Mouse (Mus musculus): ENCODE results near the gene Dnajc5. TPM values are rescaled to one million over a fixed set of nuclear protein-coding genes. Genes with fewer than 3 reads are reported as not detected.
A peak's percentile ranks its signal among the peaks of the same experiment; 100 is the strongest.
"Not testable (repeated sequence)": the region's sequence is repeated elsewhere in the genome, so short reads cannot be mapped to it uniquely, and the experiment has no call there.

The Dnajc5 gene
- total RNA-seq (2021), result 100 to 1,000 TPM; 300 to 308 TPM
- long read RNA-seq, experiment 1, full-length matches to known transcripts, result 168 of 248 reads
- long read RNA-seq, experiment 1, partial matches to known transcripts, result 11 of 248 reads
- long read RNA-seq, experiment 1, other reads (novel, unspliced or antisense), result 69 of 248 reads
- long read RNA-seq, experiment 2, full-length matches to known transcripts, result 138 of 228 reads
- long read RNA-seq, experiment 2, partial matches to known transcripts, result 76 of 228 reads
- long read RNA-seq, experiment 2, other reads (novel, unspliced or antisense), result 14 of 228 reads

- DNase-seq (ENCODE audit: low spot score in 2 of 2), result peak; percentile 98 to 99
- intact Hi-C loops (cut with DNase I), result loop anchor here (5.0 kb wide), 1 partner anchor 62 kb away; the partner anchor contains the start of gene Uckl1
Measured at GRCm38 (mm10) chr2:181520118-181520935, at the start of gene Dnajc5. Gene Dnajc5 (plus strand): TSS chr2:181520485.

GRCm38 (mm10) chr2:181471246-181471645, 49.0 kb upstream of the Dnajc5 start:
- intact Hi-C loops (cut with DNase I), result no loop called here
- DNase-seq (ENCODE audit: low spot score in 2 of 2), result no peak

- peak in 1 of 2 experiments; percentile 36 for DNase-seq (ENCODE audit: low spot score in 2 of 2)
- intact Hi-C loops (cut with DNase I), result no loop called here
Measured at GRCm38 (mm10) chr2:181472256-181472827, 47.9 kb upstream of the Dnajc5 start.

- no peak for DNase-seq (ENCODE audit: low spot score in 2 of 2)
Measured at GRCm38 (mm10) chr2:181483120-181483519, 37.2 kb upstream of the Dnajc5 start.

GRCm38 (mm10) chr2:181483562-181484318, 36.5 kb upstream of the Dnajc5 start:
- no peak for DNase-seq (ENCODE audit: low spot score in 2 of 2)
- intact Hi-C loops (cut with DNase I), result no loop called here

More at GRCm38 (mm10) chr2:181483120-181483519, 37.2 kb upstream of the Dnajc5 start:
- intact Hi-C loops (cut with DNase I), result no loop called here

GRCm38 (mm10) chr2:181484456-181485233, 35.6 kb upstream of the Dnajc5 start:
- intact Hi-C loops (cut with DNase I), result no loop called here

GRCm38 (mm10) chr2:181485741-181486140, 34.5 kb upstream of the Dnajc5 start:
- intact Hi-C loops (cut with DNase I), result no loop called here
- DNase-seq (ENCODE audit: low spot score in 2 of 2), result no peak

More at GRCm38 (mm10) chr2:181484456-181485233, 35.6 kb upstream of the Dnajc5 start:
- DNase-seq (ENCODE audit: low spot score in 2 of 2), result no peak

GRCm38 (mm10) chr2:181487338-181488277, 32.7 kb upstream of the Dnajc5 start:
- intact Hi-C loops (cut with DNase I), result no loop called here

GRCm38 (mm10) chr2:181491432-181492205, 28.7 kb upstream of the Dnajc5 start:
- intact Hi-C loops (cut with DNase I), result no loop called here
- no peak for DNase-seq (ENCODE audit: low spot score in 2 of 2)

More at GRCm38 (mm10) chr2:181487338-181488277, 32.7 kb upstream of the Dnajc5 start:
- no peak for DNase-seq (ENCODE audit: low spot score in 2 of 2)

- DNase-seq (ENCODE audit: low spot score in 2 of 2), result no peak
- intact Hi-C loops (cut with DNase I), result no loop called here
Measured at GRCm38 (mm10) chr2:181492206-181492605, 28.1 kb upstream of the Dnajc5 start.

- no peak for DNase-seq (ENCODE audit: low spot score in 2 of 2)
- intact Hi-C loops (cut with DNase I), result no loop called here
Measured at GRCm38 (mm10) chr2:181493156-181493927, 26.9 kb upstream of the Dnajc5 start, which contains the start of gene Abhd16b. Gene Abhd16b (plus strand): TSS chr2:181493206.

- intact Hi-C loops (cut with DNase I), result no loop called here
- DNase-seq (ENCODE audit: low spot score in 2 of 2), result no peak
Measured at GRCm38 (mm10) chr2:181494266-181494945, 25.9 kb upstream of the Dnajc5 start.

GRCm38 (mm10) chr2:181495845-181496244, 24.4 kb upstream of the Dnajc5 start:
- intact Hi-C loops (cut with DNase I), result loop anchor here (5.0 kb wide), 2 partner anchors 84 to 104 kb away; no protein-coding TSS in a partner anchor
- DNase-seq (ENCODE audit: low spot score in 2 of 2), result not testable (repeated sequence)

GRCm38 (mm10) chr2:181496281-181496680, 24.0 kb upstream of the Dnajc5 start:
- intact Hi-C loops (cut with DNase I), result loop anchor here (5.0 kb wide), 2 partner anchors 84 to 104 kb away; no protein-coding TSS in a partner anchor
- DNase-seq (ENCODE audit: low spot score in 2 of 2), result peak; percentile 63 to 78

- DNase-seq (ENCODE audit: low spot score in 2 of 2), result peak; percentile 95 to 96
- intact Hi-C loops (cut with DNase I), result loop anchor here (5.0 kb wide), 2 partner anchors 85 to 105 kb away; no protein-coding TSS in a partner anchor
Measured at GRCm38 (mm10) chr2:181496831-181497547, 23.3 kb upstream of the Dnajc5 start, which contains the start of gene Tpd52l2. Gene Tpd52l2 (plus strand): TSS chr2:181497142.

Data from left cerebral cortex, postnatal 14 days (tissue).